8 mouse cellular contexts compared by ENCODE assay signal in genomic region chr10:128900698-128901097, GRCm38 (mm10). TPM values are rescaled to one million over a fixed set of nuclear protein-coding genes. Genes with fewer than 3 reads are reported as not detected.
A peak's percentile ranks its signal among the peaks of the same experiment; 100 is the strongest.
DNase-seq lines count a peak whose midpoint lies in the region; ATAC-seq and TF ChIP-seq lines count a peak whose summit lies in the region.

Cd63 (plus strand) TSS chr10:128900989.

- DNase-seq in ES-E14 (ENCODE audit: low read depth, low spot score): peak; percentile 62
- no peak for DNase-seq in heart, postnatal 4 days
- DNase-seq in urinary bladder, postnatal 36 days (ENCODE audit: low spot score in 2 of 2): no peak
- DNase-seq in c-Kit-positive CD71-positive TER-119-positive erythroid progenitor cells, embryonic 14.5 days (ENCODE audit: low spot score): no peak

- no peaks in the 10 kb centered on the region for H3K36me3 ChIP-seq in ES-E14 (ENCODE audit: control insufficient read depth, insufficient read depth, low read length, poor library complexity, severe bottlenecking)
- no peaks in the 10 kb centered on the region for H3K36me3 ChIP-seq in forebrain, embryonic 13.5 days (ENCODE audit: poor library complexity, severe bottlenecking)
- H3K36me3 ChIP-seq in limb, embryonic 13.5 days: no peaks in the 10 kb centered on the region
- no peaks in the 10 kb centered on the region for H3K36me3 ChIP-seq in stomach, embryonic 15.5 days

- peak within 1 kb of the TSS in 1 of 2 experiments; percentile 51; a peak in 2 of 4 replicates for H3K4me3 ChIP-seq in ES-E14 (ENCODE audit: insufficient read depth in 1 of 2, low read depth in 1 of 2, low read length in 2 of 2, poor library complexity in 1 of 2, severe bottlenecking in 1 of 2)
- no peak within 1 kb of the TSS for H3K4me3 ChIP-seq in forebrain, embryonic 13.5 days
- no peak within 1 kb of the TSS for H3K4me3 ChIP-seq in limb, embryonic 13.5 days
- no peak within 1 kb of the TSS for H3K4me3 ChIP-seq in stomach, embryonic 15.5 days (replicated peaks)

- peak; percentile 29 for ATAC-seq in CD4-positive, CD25-positive, alpha-beta regulatory T cell, adult 4 months
- ATAC-seq in forebrain, embryonic 13.5 days: no peak
- ATAC-seq in limb, embryonic 13.5 days (ENCODE audit: low FRiP score, low read depth): no peak
- ATAC-seq in stomach, embryonic 15.5 days (ENCODE audit: insufficient read depth, low FRiP score, low read depth): no peak

- H3K9me3 ChIP-seq in ES-E14 (ENCODE audit: control insufficient read depth, insufficient read depth, low read depth, low read length): no peaks in the 10 kb centered on the region
- H3K9me3 ChIP-seq in forebrain, embryonic 13.5 days (replicated peaks): no peaks in the 10 kb centered on the region
- no peaks in the 10 kb centered on the region for H3K9me3 ChIP-seq in limb, embryonic 13.5 days
- no peaks in the 10 kb centered on the region for H3K9me3 ChIP-seq in stomach, embryonic 15.5 days

- WGBS in forebrain, embryonic 13.5 days: 71% methylated on average over 3 of the region's 3 CpGs
- WGBS in limb, embryonic 13.5 days: 78% methylated on average over 3 of the region's 3 CpGs
- WGBS in stomach, embryonic 15.5 days: 73% methylated on average over 3 of the region's 3 CpGs

- peak within 1 kb of the TSS; percentile 79; the same call in 1 of the 2 replicates for H3K27ac ChIP-seq in ES-E14 (ENCODE audit: insufficient read depth, low read depth, low read length, poor library complexity, severe bottlenecking)
- H3K27ac ChIP-seq in forebrain, embryonic 13.5 days: no peak within 1 kb of the TSS
- H3K27ac ChIP-seq in limb, embryonic 13.5 days: no peak within 1 kb of the TSS
- no peak within 1 kb of the TSS for H3K27ac ChIP-seq in stomach, embryonic 15.5 days

- peak within 1 kb of the TSS; percentile 66 for H3K9ac ChIP-seq in ES-E14 (ENCODE audit: insufficient read depth, low read depth, low read length, poor library complexity, severe bottlenecking)
- H3K9ac ChIP-seq in forebrain, embryonic 13.5 days: no peak within 1 kb of the TSS
- no peak within 1 kb of the TSS for H3K9ac ChIP-seq in limb, embryonic 13.5 days
- H3K9ac ChIP-seq in stomach, embryonic 15.5 days: no peak within 1 kb of the TSS

- in situ Hi-C loops in ES-E14 (cut with MboI; ENCODE audit: low sequenced_read_pairs in 2 of 2, unreplicated experiment in 2 of 2): no loop called here

- H3K4me1 ChIP-seq in ES-E14 (ENCODE audit: control insufficient read depth in 2 of 2, insufficient read depth in 2 of 2, low read length in 2 of 2, poor library complexity in 1 of 2): peaks cover 0 to 6% of the 10 kb centered on the region in 2 experiments; a peak in 1 of 4 replicates
- H3K4me1 ChIP-seq in forebrain, embryonic 13.5 days: peaks cover 7% of the 10 kb centered on the region
- peaks cover 15% of the 10 kb centered on the region for H3K4me1 ChIP-seq in limb, embryonic 13.5 days
- H3K4me1 ChIP-seq in stomach, embryonic 15.5 days: peaks cover 8% of the 10 kb centered on the region; the same call in 1 of the 2 replicates

- no peak within 1 kb of the TSS for H3K4me2 ChIP-seq in forebrain, embryonic 13.5 days
- H3K4me2 ChIP-seq in limb, embryonic 13.5 days (replicated peaks): no peak within 1 kb of the TSS
- no peak within 1 kb of the TSS for H3K4me2 ChIP-seq in stomach, embryonic 15.5 days

- H3K27me3 ChIP-seq in forebrain, embryonic 13.5 days: peaks cover 14% of the 10 kb centered on the region
- peaks cover 16% of the 10 kb centered on the region for H3K27me3 ChIP-seq in limb, embryonic 13.5 days
- H3K27me3 ChIP-seq in stomach, embryonic 15.5 days (replicated peaks): peaks cover 9% of the 10 kb centered on the region

TF ChIP-seq in ES-E14, 5 proteins besides CTCF, POLR2A, EP300 and RAD21:
- no peak for TF ChIP-seq MAFK (IDR thresholded peaks at IDR 0.05; ENCODE audit: insufficient read depth, low read depth, low read length)
- no peak for TF ChIP-seq CHD2 (IDR thresholded peaks at IDR 0.05; ENCODE audit: low read depth, low read length)
- TF ChIP-seq ZC3H11A (IDR thresholded peaks at IDR 0.05; ENCODE audit: borderline replicate concordance, low read depth, low read length): no peak
- TF ChIP-seq ZNF384 (IDR thresholded peaks at IDR 0.05; ENCODE audit: low read depth, low read length): no peak

RNA-seq across cellular contexts. Expression of gene Cd63, which starts in this region (rescaled TPM):
- under 1 TPM; 0.51 to 0.65 TPM for polyA plus RNA-seq in CD4-positive, CD25-positive, alpha-beta regulatory T cell, adult 4 months (2017; shearing (Covaris generic))
- total RNA-seq in ES-E14 (2012; rRNA removed): 158 and 226 TPM in 2 replicates
- polyA plus RNA-seq in forebrain, embryonic 13.5 days (2015; fragmentation: Nextera tagmentation; extraction: Ambion mirVana): 127 and 130 TPM in 2 replicates
- total RNA-seq in heart, postnatal 4 days (2021): 100 to 1,000 TPM; 216 to 226 TPM
- 820 and 839 TPM in 2 replicates for polyA plus RNA-seq in limb, embryonic 13.5 days (2015; fragmentation: Nextera tagmentation; extraction: Ambion mirVana)
- polyA plus RNA-seq in stomach, embryonic 15.5 days (2015; fragmentation: Nextera tagmentation; extraction: Ambion mirVana): 693 and 758 TPM in 2 replicates

Comparison
In these comparisons a context has a peak if more than half of its experiments do, and no peak if none do; other contexts are left out.
1. RNA of gene Cd63 (polyA plus RNA-seq): 820 to 839 TPM in limb, embryonic 13.5 days, 693 to 758 TPM in stomach, embryonic 15.5 days and 127 to 130 TPM in forebrain, embryonic 13.5 days; 0.51 to 0.65 TPM in CD4-positive, CD25-positive, alpha-beta regulatory T cell, adult 4 months; every median in the first group is over 10 times any median in the second.
2. Peak in ATAC-seq in CD4-positive, CD25-positive, alpha-beta regulatory T cell, adult 4 months; RNA of the gene not detected or under 1 TPM.